Mouse (Mus musculus) kidney, embryonic 15.5 days (tissue): Measurements from ENCODE around the gene Tmem11. TPM values are rescaled to one million over a fixed set of nuclear protein-coding genes. Genes with fewer than 3 reads are reported as not detected.
"Not testable (repeated sequence)": the region's sequence is repeated elsewhere in the genome, so short reads cannot be mapped to it uniquely, and the experiment has no call there.

Experiments used
- ATAC-seq: fragments of 200-750 bp; cut with Nextera tagmentation; replicated peaks from 2 replicates; pipeline ENCODE4 v1.8.0; 2017; ENCODE audit warnings: moderate TSS enrichment; ENCODE audit not compliant: low FRiP score
- H3K27ac ChIP-seq: fragments of 300-500 bp; sonication (generic); 2 replicates; pipeline ENCODE4 v1.5.1; 2015; ENCODE audit warnings: mild to moderate bottlenecking, inconsistent platforms
- H3K27me3 ChIP-seq: fragments of 300-500 bp; sonication (generic); 2 replicates; pipeline ENCODE4 v1.6.1; 2015; ENCODE audit warnings: inconsistent platforms
- H3K36me3 ChIP-seq: fragments of 300-500 bp; sonication (generic); 2 replicates; pipeline ENCODE4 v1.6.1; 2015; ENCODE audit warnings: inconsistent platforms
- H3K4me1 ChIP-seq: fragments of 300-500 bp; sonication (generic); 2 replicates; pipeline ENCODE4 v1.6.1; 2015; ENCODE audit warnings: inconsistent platforms
- H3K4me2 ChIP-seq: fragments of 300-500 bp; sonication (generic); 2 replicates; pipeline ENCODE4 v1.6.1; 2015; ENCODE audit warnings: moderate library complexity, mild to moderate bottlenecking, inconsistent platforms
- H3K4me3 ChIP-seq: fragments of 300-500 bp; sonication (generic); replicated peaks from 2 replicates; pipeline ENCODE4 v1.5.1; 2015; ENCODE audit warnings: mild to moderate bottlenecking, inconsistent platforms
- H3K9ac ChIP-seq: fragments of 300-500 bp; sonication (generic); 2 replicates; pipeline ENCODE4 v1.6.1; 2015; ENCODE audit warnings: mild to moderate bottlenecking, inconsistent platforms
- H3K9me3 ChIP-seq: fragments of 300-500 bp; sonication (generic); replicated peaks from 2 replicates; pipeline ENCODE4 v1.6.1; 2016; ENCODE audit warnings: inconsistent platforms
- WGBS: fragments of 180-500 bp; shearing (Covaris S2); methylation state at CpG from one replicate; pipeline ENCODE4 v1.1.7; 2015; ENCODE audit warnings: mixed read lengths; 5-methylcytosine and 5-hydroxymethylcytosine counted together
- polyA plus RNA-seq: library from polyadenylated mRNA; unstranded; fragments of >200 nt; fragmentation: Nextera tagmentation; extraction: Ambion mirVana; gene quantifications from 2 replicates; pipeline ENCODE4 v1.2.1, GENCODE M21; 2015

Gene Tmem11
- polyA plus RNA-seq, 1 experiment from 2014 or later, result 67.7 TPM

DNA sequence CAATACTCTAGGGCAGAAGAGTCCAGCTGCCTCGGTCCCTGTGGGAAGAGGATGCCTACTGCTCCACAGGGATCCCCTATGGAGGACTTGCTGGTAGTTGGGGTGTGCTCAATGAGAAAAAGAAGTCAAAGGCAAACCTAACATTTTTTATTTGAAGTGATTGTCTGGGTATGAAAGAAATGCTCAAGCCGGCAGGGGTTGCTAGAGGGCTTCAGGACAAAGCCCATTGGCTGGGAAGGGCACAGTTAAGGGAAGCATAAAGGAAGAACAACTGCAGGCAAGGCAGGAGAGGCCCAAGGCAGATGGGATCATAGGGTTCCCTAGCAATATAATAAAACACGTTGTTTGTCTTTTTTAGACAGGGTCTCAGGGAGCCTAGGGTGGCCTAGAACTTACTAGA is 29.0 kb upstream of the Tmem11 start:
- peaks cover 20% of the 10 kb centered on the region for H3K4me1 ChIP-seq
- H3K9me3 ChIP-seq, result no peaks in the 10 kb centered on the region
- no peak overlapping the region for H3K4me3 ChIP-seq
- no peak for ATAC-seq
- 68% methylated on average over 3 of the region's 3 CpGs for WGBS
- no peak overlapping the region for H3K4me2 ChIP-seq
- H3K27me3 ChIP-seq, result no peaks in the 10 kb centered on the region
- H3K27ac ChIP-seq, result no peak overlapping the region
- no peak overlapping the region for H3K9ac ChIP-seq
- peaks cover 36% of the 10 kb centered on the region for H3K36me3 ChIP-seq

DNA sequence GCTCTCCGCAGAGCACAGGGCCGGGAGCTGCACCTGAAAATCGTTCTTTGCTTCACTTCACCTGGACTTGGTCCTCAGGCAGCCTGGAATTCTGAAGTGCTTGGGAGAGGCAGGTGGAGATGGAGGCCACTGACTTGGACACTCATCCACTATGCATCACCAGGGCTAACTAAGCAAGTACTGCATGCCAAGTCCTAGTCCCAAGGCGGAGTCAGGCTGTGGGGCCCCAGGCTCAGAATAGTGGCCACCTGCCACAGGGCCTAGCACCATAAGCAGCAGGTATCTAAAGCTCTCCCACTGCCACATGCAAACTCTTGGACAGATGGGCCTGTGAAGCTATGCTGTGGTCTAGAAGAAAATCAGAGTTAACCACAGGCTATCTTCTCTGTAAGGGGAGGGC is 27.4 kb upstream of the Tmem11 start:
- H3K4me1 ChIP-seq, result peaks cover 12% of the 10 kb centered on the region
- H3K4me2 ChIP-seq, result no peak overlapping the region
- peaks cover 36% of the 10 kb centered on the region for H3K36me3 ChIP-seq
- H3K9me3 ChIP-seq, result no peaks in the 10 kb centered on the region
- no peak overlapping the region for H3K9ac ChIP-seq
- no peak overlapping the region for H3K4me3 ChIP-seq
- 83% methylated on average over 4 of the region's 4 CpGs for WGBS
- H3K27ac ChIP-seq, result no peak overlapping the region
- no peaks in the 10 kb centered on the region for H3K27me3 ChIP-seq
- no peak for ATAC-seq

DNA sequence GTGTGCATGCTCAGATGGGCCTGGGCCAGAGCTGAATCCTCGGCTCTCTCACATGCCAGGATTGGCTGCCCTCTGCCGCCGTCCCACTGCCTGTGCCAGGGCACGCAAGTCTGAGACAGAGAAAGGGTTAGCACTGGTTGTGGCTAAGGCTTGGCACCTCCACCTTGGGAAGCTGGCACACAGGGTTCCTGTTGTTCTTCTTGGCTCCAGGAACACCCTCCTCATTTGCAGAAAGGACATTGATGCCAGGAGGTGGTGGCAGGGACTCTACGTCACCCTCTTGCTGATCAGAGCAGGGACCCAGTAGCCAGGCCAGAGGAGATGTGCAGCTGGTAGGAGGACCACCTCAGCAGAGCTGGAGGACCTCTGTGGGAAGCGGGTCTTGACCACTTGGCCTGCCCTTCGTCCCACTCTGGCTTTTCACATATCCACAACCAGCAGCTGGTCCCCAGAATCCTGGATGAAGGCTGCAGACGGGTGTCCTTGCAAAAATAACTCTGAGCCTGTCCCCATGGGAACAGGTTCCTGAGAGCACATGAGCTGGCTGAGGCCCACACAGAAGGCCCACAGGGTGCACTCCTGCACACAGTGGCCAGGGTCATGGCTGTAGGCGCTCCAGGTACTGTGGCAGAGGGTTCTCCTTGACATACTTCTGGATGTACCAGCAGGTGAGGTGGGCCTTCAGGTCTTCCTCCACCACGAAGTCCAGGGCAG is 26.5 kb upstream of the Tmem11 start:
- H3K36me3 ChIP-seq, result peaks cover 36% of the 10 kb centered on the region
- no peaks in the 10 kb centered on the region for H3K27me3 ChIP-seq
- ATAC-seq, result no peak
- 92% methylated on average over 10 of the region's 10 CpGs for WGBS
- H3K9ac ChIP-seq, result no peak overlapping the region
- no peak overlapping the region for H3K4me3 ChIP-seq
- no peak overlapping the region for H3K4me2 ChIP-seq
- no peaks in the 10 kb centered on the region for H3K9me3 ChIP-seq
- H3K4me1 ChIP-seq, result peaks cover 8% of the 10 kb centered on the region
- H3K27ac ChIP-seq, result no peak overlapping the region

DNA sequence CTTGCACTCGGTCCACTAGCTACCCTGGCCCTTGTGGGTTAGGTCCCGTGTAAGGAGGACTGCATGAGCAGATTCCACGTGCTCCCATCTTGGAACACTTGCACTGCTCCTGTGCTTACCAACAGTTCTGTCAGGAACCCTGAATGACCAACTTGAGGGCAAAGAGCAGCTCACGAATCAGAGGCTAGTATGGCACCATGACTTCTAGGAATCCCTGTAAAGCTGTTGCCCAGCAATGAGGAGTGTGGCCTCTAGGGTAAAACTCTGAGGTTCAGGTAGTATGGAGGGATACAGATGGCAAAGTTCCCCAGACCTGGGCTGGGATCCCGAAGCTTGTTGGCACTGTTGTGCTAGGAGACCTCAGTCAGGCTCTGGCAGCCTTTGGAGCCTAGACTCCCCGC is 24.6 kb upstream of the Tmem11 start:
- Histone ChIP-seq H3K9ac (no peak overlapping the region), H3K36me3 (peaks cover 36% of the 10 kb centered on the region), H3K4me2 (no peak overlapping the region), H3K4me1 (peaks cover 8% of the 10 kb centered on the region), H3K27me3 (no peaks in the 10 kb centered on the region), H3K27ac (no peak overlapping the region), H3K4me3 (no peak overlapping the region), H3K9me3 (no peaks in the 10 kb centered on the region)
- ATAC-seq, result no peak
- 90% methylated on average over 6 of the region's 6 CpGs for WGBS

DNA sequence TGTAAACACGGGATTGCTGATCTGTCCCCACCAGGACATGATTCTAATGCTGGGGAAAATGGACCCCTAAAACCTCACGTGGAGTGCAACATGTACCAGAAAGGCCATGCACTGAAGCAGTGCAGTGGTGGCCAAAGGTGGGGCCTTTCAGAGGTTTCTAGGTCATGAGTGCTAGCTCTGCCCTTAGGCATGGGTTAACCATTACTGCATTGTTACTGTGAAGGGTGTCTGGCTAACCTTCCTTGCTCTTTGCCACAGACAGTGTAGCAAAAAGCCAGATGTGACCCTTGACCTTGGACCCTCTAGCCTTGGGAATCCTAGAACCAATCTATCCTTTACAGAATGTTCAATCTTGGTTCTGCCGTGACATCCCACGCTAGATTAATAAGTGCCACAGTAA is 23.4 kb upstream of the Tmem11 start:
- Histone ChIP-seq H3K4me3 (no peak overlapping the region), H3K27ac (peak overlapping the region; percentile 32; the same call in 1 of the 2 replicates), H3K36me3 (peaks cover 36% of the 10 kb centered on the region), H3K4me1 (peaks cover 8% of the 10 kb centered on the region), H3K4me2 (no peak overlapping the region), H3K9me3 (no peaks in the 10 kb centered on the region), H3K27me3 (no peaks in the 10 kb centered on the region), H3K9ac (no peak overlapping the region)
- ATAC-seq, result peak; percentile 52; the same call in 1 of the 2 replicates
- WGBS, result 55% methylated on average over 4 of the region's 4 CpGs

DNA sequence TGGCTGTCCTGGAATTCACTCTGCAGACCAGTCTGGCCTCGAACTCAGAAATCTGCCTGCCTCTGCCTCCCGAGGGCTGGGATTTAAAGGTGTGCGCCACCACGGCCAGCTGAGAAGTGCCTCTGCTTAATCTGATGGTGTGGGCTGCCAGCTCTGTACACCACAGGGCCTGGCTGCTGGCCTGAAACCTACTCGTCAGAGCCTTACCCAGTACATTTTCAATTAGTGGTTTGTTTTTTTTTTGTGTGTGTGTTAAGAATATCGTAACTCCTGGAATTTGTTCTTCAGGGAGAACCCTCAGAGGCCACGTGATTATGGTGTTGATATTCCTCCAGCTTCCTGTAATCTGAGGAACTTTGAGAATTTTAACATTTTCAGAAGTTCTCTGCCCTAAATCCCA is 22.9 kb upstream of the Tmem11 start:
- H3K36me3 ChIP-seq, result peaks cover 36% of the 10 kb centered on the region
- H3K9me3 ChIP-seq, result no peaks in the 10 kb centered on the region
- no peak overlapping the region for H3K4me3 ChIP-seq
- H3K27ac ChIP-seq, result no peak overlapping the region
- H3K4me2 ChIP-seq, result no peak overlapping the region
- WGBS, result 71% methylated on average over 7 of the region's 7 CpGs
- H3K27me3 ChIP-seq, result no peaks in the 10 kb centered on the region
- ATAC-seq, result no peak
- H3K9ac ChIP-seq, result no peak overlapping the region
- H3K4me1 ChIP-seq, result peaks cover 12% of the 10 kb centered on the region

DNA sequence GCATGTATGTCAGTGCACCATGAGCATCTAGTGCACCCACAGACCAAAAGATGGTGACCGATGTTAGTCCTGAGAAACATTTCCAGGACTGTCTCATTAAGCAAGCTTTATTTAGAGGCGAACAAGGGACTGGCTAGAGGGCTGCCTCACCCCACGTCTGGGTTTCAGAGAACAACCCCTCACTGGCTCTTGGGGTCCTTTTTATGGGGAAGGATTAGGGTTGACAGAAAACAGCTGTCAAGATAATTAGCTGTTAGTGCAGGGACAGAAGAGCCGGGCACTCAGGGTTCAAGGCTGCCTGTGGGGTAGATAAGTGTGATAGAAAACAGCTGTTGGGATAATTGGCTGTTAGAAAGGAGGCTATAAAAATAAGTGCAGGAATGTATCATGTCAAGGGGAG is 16.8 kb upstream of the Tmem11 start:
- Histone ChIP-seq H3K4me3 (no peak overlapping the region), H3K27ac (peak overlapping the region; percentile 68), H3K9me3 (no peaks in the 10 kb centered on the region), H3K9ac (no peak overlapping the region), H3K4me1 (peaks cover 16% of the 10 kb centered on the region), H3K36me3 (no peaks in the 10 kb centered on the region), H3K27me3 (no peaks in the 10 kb centered on the region), H3K4me2 (peak overlapping the region; percentile 13; the same call in 1 of the 2 replicates)
- peak; percentile 91 for ATAC-seq
- WGBS, result 10% methylated on average over 4 of the region's 4 CpGs

DNA sequence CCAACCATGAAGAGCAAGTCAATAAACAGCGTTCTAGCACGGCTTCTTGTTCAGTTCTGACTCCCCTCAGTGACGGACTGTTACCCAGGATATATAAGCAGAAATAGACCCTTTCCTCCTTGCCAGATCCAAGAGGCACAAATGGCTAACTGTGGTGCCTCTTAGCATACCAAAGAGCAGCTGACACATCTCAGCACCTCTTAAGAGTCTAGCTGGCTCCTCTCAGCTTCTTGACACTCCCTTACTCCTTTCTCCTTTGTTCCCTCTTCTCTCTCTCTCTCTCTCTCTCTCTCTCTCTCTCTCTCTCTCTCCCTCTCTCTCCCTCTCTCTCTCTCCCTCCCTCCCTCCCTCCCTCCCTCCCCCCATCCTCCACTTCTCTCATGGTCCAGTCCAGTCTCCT is 11.7 kb upstream of the Tmem11 start:
- H3K4me3 ChIP-seq, result no peak overlapping the region
- H3K9me3 ChIP-seq, result no peaks in the 10 kb centered on the region
- no peak overlapping the region for H3K27ac ChIP-seq
- H3K9ac ChIP-seq, result no peak overlapping the region
- ATAC-seq, result no peak
- peaks cover 9% of the 10 kb centered on the region for H3K4me1 ChIP-seq
- H3K36me3 ChIP-seq, result no peaks in the 10 kb centered on the region
- no peak overlapping the region for H3K4me2 ChIP-seq
- 22% methylated on average over 3 of the region's 3 CpGs for WGBS
- H3K27me3 ChIP-seq, result no peaks in the 10 kb centered on the region

DNA sequence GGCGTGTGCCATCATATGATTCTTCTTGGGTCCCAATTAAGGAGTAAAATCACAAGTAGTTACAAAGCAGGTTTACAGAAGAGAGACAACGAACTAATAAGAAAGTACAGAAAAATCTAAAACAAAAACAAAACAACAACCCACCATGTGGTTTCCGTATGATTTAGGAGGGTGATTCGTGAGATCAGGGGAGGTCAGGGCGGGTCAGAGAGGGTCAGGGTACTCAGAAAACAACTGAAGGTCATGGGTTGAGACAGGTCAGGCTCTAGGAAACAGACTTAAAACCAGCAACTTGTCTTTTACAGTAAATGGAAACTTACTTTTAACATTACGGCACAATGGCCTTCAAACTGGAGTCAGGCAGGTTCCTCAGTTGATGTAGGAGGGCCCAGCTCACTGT is 11.2 kb upstream of the Tmem11 start:
- peaks cover 6% of the 10 kb centered on the region for H3K4me1 ChIP-seq
- 26% methylated on average over 6 of the region's 6 CpGs for WGBS
- ATAC-seq, result no peak

DNA sequence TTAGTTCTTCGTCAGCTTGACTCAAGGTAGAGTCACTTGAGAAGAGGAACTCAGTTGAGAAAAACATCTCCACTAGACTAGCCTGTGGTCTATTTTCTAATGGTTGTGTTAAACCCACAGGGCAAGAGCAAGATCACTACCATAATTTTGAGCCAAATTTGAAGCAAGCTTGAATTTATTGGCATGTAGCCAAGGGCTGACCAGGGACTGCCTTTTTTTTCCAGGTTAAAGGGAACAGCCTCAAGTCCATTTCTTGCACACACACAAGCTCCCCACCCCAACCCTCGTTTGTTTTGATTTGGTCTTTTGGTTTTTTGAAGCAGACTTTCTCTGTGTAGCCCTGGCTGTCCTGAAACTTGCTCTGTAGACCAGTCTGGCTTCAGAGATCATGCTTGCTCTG is 10.8 kb upstream of the Tmem11 start:
- no peak for ATAC-seq
- 40% methylated on average over 2 of the region's 2 CpGs for WGBS

More for the DNA sequence above, 11.2 kb upstream of the Tmem11 start:
- H3K9me3 ChIP-seq, result no peaks in the 10 kb centered on the region
- no peaks in the 10 kb centered on the region for H3K36me3 ChIP-seq
- H3K27me3 ChIP-seq, result no peaks in the 10 kb centered on the region
- H3K4me3 ChIP-seq, result no peak overlapping the region
- H3K4me2 ChIP-seq, result no peak overlapping the region
- H3K27ac ChIP-seq, result no peak overlapping the region
- H3K9ac ChIP-seq, result no peak overlapping the region

DNA sequence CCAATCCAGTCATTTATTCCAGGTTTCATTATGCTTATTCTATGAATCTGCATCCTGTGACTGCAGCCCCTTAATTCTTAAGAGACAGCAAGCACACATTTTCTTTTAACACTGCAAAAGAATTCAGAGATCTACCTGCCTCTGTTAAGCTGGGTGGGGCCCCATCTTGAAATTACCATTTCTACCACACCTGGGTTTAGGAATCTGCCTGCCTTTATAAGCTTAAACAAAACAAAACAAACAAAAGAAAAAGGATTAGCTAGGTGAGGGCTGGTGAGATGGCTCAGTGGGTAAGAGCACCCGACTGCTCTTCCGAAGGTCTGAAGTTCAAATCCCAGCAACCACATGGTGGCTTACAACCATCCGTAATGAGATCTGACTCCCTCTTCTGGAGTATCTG is 7.9 kb upstream of the Tmem11 start:
- not testable (repeated sequence) for H3K36me3 ChIP-seq, H3K4me2 ChIP-seq, H3K4me1 ChIP-seq, H3K9me3 ChIP-seq, H3K27ac ChIP-seq, H3K27me3 ChIP-seq, ATAC-seq, H3K4me3 ChIP-seq, H3K9ac ChIP-seq
- WGBS, result 89% methylated on average over 3 of the region's 3 CpGs

More for the DNA sequence above, 10.8 kb upstream of the Tmem11 start:
- Histone ChIP-seq H3K27ac (no peak overlapping the region), H3K4me3 (no peak overlapping the region), H3K9ac (no peak overlapping the region), H3K4me1 (peaks cover 6% of the 10 kb centered on the region), H3K36me3 (no peaks in the 10 kb centered on the region), H3K4me2 (no peak overlapping the region), H3K9me3 (no peaks in the 10 kb centered on the region), H3K27me3 (no peaks in the 10 kb centered on the region)

DNA sequence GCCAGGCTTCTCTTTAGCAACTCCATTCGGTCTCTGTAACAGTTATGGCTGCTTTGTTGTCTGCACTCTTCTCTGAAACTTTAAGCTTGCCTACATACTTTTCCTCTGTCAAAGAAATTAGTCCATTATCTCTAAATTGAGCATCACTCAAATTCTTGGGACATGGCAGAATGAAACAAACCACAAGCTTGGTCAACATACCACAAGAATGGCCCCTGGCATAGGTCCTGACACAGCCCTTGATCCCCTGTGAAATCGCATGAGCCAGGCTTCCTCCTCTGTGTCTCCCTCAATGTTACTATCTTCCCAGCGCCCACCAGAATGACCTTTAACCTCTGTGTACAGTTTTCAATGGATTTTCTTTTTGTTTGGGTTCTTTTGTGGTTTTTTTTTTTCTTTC is 3.3 kb upstream of the Tmem11 start:
- H3K27me3 ChIP-seq, result no peaks in the 10 kb centered on the region
- H3K4me1 ChIP-seq, result peaks cover 15% of the 10 kb centered on the region
- H3K27ac ChIP-seq, result no peak overlapping the region
- no peak overlapping the region for H3K9ac ChIP-seq
- WGBS, result 81% methylated on average over 3 of the region's 3 CpGs
- no peaks in the 10 kb centered on the region for H3K36me3 ChIP-seq
- no peak overlapping the region for H3K4me2 ChIP-seq
- no peaks in the 10 kb centered on the region for H3K9me3 ChIP-seq
- H3K4me3 ChIP-seq, result no peak overlapping the region
- ATAC-seq, result no peak

DNA sequence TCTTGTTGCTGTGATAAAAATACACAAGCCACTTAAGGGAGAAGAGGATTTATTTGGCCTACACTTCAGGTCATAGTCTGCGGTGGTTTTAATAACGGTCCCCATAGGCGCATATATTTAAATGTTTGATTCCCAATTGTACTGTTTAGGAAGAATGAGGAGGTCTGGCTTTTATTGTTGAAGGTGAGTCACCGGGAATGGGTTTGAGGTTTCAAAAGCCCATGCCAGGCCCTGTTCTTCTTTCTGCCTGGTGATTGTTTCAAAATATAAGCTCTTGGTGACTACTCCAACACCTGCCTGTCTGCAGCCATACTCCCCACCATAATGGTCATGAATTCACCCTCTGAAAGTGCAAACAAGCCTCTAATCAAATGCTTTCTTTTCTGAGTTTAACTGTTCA is 1.5 kb upstream of the Tmem11 start:
- H3K27me3 ChIP-seq, result no peaks in the 10 kb centered on the region
- H3K9me3 ChIP-seq, result no peaks in the 10 kb centered on the region
- peaks cover 2% of the 10 kb centered on the region; the same call in 1 of the 2 replicates for H3K36me3 ChIP-seq
- no peak overlapping the region for H3K27ac ChIP-seq
- peaks cover 33% of the 10 kb centered on the region for H3K4me1 ChIP-seq
- no peak overlapping the region for H3K9ac ChIP-seq
- no peak overlapping the region for H3K4me3 ChIP-seq
- no peak overlapping the region for H3K4me2 ChIP-seq
- WGBS, result 85% methylated on average over 4 of the region's 4 CpGs
- no peak for ATAC-seq
